Mouse (Mus musculus): ENCODE data around the gene Cyp2d40. TPM values are rescaled to one million over a fixed set of nuclear protein-coding genes. Genes with fewer than 3 reads are reported as not detected.

Cyp2d40 gene
- polyA plus RNA-seq (2012) = not detected in 2 replicates

DNA sequence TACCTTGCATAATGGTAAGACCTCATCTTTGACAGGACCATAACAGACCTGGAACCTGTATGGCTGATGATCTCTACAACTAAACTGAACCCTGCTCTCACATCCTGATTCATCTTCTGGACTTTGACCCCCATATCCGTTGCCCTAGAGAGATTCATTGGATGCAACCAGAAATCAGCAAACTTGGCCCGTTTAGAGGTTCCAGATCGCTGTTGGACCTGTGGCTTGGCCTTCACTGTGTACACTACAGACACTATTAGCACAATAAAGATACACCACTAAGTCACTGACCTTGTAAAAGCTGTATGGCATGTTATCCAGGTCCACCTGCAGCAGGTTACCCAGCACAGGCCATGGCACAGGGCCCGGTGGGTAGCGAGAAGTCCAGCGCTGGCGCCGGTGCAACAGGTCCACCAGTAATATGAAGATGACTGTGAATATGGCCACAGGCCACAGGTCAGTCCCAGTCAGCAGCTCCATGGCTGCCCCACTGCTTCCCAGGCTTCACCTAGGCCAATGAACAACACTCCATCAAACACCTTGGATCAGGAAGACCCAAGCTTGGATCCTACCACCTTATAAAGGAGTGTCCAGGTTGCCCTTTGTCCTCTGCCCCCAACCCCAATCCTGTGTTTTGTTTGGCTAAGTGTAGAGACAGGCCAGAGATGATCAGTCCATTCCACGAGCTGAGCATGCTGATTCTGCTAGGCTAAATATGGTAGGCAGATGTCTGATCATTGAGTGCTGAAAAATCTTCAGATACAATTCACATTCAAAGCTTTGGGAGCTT is at the start of gene Cyp2d40:
Gene Cyp2d40 (minus strand): TSS at position 553 of the 790 bp plus-strand sequence.

DNA sequence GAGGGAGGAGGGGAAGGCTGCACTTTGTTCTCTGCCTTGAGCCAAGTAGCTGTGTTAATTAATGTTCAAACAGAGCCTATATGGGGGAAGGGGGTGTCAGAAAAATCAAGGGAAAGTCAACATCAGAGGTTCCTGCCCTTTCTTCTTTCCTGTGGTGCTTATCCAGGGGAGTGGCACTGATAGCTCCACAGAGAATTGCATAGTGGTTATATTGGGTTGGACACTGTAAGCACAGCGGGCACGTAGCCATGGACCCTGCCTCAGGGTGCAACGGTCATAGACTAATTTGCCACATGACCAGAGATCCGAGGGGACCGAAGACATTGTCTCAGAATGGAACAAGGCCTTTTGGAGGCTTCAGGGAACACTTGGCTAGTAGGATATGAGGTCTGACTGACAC is 30.3 kb upstream of the Cyp2d40 start, which contains the start of gene Cyp2d26:
Gene Cyp2d26 (minus strand): TSS at position 18 of the 400 bp plus-strand sequence.

Other genes with a start within 250 kb of the Cyp2d40 start
- not detected in 2 replicates for gene Cyp2d12, start 209.1 kb downstream of the Cyp2d40 start, polyA plus RNA-seq (2012)
- gene Cyp2d34, start 143.2 kb downstream of the Cyp2d40 start, polyA plus RNA-seq (2012) = not detected in 2 replicates
- gene Cyp2d26, start 30.1 kb upstream of the Cyp2d40 start, polyA plus RNA-seq (2012) = 0.12 TPM in 1 of 2 replicates, not detected in the other
- gene Tcf20, start 223.7 kb upstream of the Cyp2d40 start, polyA plus RNA-seq (2012) = 12.0 and 13.2 TPM in 2 replicates

Measured in megakaryocyte-erythroid progenitor cell, adult 5 weeks (primary cell).